Mouse (Mus musculus) cerebellum, postnatal 36 days (tissue): ENCODE measurements around the gene Primpol.
A peak's percentile ranks its signal among the peaks of the same experiment; 100 is the strongest.

Source experiments
- DNase-seq, 2 experiments: peaks; one replicate each; pipeline ENCODE4 v3.0.0; 2021 to 2022; ENCODE audit warnings: mixed read lengths in 2 of 2

Primpol gene

DNA sequence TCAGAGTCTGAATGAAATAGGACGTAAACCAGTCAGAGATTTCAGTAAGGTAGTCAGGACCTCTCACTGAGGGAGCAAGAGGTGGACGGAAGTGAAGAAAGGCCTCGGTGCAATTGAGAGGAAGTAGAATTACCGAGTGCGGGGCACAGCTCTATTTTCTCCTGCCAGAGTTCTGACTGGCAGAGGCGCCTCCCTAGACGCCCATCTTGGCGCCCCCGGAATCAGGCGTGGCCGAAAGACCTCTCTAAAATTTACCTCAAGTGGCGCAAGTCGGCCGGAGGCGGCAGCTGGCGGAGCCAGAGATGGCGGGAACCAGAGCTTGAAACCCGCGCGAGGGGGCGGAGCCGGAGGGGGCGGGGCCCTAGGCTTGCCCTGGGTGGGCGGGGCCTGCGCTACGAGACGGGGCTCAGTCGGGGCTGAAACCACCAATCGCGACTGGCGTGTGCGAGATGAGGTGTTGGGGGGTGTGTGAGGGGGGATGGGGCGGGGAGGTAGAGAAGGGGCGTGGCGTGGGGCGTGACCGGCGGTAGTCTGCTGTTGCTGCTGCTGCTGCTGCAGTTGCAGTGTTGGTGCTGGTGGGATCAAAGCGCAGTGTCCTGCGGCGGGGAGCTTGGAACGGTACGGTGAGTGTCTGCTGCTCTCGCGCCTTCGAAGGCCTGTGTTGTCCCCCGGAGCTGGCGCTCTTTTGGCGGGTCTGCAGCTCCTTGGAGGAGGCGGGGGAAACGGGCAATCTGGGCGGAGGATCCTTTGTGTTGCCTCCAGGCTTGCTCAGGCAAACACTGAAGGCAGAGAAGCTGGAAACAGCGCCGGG, at the start of gene Primpol, which contains the start of gene Casp3:
Primpol (minus strand) TSS at position 334 of the 811 bp plus-strand sequence.
Casp3 (plus strand) TSS at position 413 of the 811 bp plus-strand sequence.
- peak; percentile 89 to 96 for DNase-seq

- no peak for DNase-seq
Observed at GRCm38 (mm10) chr8:46655919-46656318, 38.9 kb upstream of the Primpol start.

DNA sequence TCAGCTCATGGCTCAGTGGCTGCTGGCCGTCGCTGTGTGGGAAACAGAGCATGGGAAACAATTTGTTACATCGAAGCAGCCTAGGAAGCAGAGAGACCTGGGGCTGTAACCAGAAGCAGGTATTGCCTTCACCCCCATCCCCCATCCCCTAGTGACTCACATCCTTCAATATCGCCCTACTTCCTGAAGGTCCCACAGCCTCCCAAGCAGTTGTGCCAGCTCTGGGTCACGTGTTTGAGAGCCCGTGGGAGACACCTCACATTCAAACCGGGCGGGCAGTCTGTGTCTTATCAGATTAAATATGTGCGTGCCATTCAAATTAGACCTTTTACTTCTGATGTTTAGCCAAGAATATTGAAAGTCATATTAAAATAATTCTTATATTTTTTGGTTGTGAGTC, 34.9 kb upstream of the Primpol start:
- DNase-seq, result no peak

GRCm38 (mm10) chr8:46648421-46648820, 31.4 kb upstream of the Primpol start:
- no peak for DNase-seq

GRCm38 (mm10) chr8:46641272-46641671, 24.3 kb upstream of the Primpol start:
- no peak for DNase-seq

DNA sequence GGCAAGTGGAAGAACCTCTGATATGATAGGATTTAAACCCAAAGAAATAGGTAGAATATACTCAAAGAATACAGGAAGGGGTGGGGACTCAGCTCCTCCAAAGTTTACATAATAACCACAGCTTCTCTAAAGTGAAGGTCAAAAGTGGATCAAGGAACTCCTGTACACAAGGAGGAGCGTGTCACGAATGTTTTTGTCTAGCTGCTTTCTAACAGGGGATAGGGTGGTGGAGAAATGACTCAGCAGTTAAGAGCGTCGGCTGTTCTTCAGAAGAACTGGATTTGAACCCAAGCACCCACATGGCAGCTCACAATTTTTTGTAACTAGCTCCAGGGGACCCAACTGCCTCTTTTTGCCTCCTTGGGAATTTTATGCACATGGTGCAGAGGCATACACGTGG, 22.8 kb upstream of the Primpol start:
- no peak for DNase-seq

- DNase-seq, result peak; percentile 44
Observed at GRCm38 (mm10) chr8:46639010-46639571, 22.1 kb upstream of the Primpol start.

- DNase-seq, result no peak
Observed at GRCm38 (mm10) chr8:46630932-46631331, 13.9 kb upstream of the Primpol start.

- DNase-seq, result no peak
Observed at GRCm38 (mm10) chr8:46630422-46630821, 13.4 kb upstream of the Primpol start.

DNA sequence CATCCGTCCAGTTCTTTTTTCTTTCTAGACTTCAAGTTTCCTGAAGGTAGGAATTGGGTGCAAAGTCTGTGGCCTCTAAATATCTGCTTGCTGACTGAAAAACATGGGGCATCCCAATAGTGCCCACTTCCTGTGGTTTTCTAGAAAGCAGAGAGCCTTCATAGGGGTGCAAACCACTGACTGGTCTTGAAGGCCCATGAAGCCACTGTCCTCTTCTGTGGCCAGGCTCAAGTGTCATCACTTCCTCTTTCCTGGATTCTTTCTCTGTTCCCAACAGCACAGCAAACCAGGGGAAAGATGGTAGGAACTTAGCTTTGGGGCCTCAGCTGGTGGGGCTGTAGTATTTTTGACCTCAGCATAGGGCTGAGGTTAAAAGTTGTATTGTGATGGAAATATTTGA, 11.6 kb upstream of the Primpol start:
- DNase-seq, result no peak

DNA sequence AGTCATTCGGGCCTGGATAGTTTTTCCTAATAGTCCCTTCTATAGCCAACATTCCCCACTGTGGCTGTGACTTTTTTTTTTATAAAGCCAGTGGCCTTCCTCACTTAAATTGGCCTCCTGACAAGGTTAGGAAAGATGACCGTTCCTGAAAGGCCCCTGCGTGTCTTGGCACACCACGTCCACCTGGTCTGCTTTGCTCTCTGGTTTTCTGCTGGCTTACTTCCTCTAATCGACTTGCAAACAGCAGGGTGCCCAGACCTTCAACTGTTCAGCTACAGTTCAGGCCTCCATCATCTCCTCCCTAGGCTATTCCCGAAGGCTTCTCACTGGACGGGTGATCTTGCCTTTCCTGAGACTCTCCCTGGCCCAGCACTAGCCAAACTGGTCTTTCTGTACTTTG, 10.9 kb upstream of the Primpol start:
- peak in 1 of 2 experiments; percentile 11 for DNase-seq

- no peak for DNase-seq
Observed at GRCm38 (mm10) chr8:46626642-46627041, 9.6 kb upstream of the Primpol start.

- DNase-seq, result no peak
Observed at GRCm38 (mm10) chr8:46625166-46625565, 8.2 kb upstream of the Primpol start.

DNA sequence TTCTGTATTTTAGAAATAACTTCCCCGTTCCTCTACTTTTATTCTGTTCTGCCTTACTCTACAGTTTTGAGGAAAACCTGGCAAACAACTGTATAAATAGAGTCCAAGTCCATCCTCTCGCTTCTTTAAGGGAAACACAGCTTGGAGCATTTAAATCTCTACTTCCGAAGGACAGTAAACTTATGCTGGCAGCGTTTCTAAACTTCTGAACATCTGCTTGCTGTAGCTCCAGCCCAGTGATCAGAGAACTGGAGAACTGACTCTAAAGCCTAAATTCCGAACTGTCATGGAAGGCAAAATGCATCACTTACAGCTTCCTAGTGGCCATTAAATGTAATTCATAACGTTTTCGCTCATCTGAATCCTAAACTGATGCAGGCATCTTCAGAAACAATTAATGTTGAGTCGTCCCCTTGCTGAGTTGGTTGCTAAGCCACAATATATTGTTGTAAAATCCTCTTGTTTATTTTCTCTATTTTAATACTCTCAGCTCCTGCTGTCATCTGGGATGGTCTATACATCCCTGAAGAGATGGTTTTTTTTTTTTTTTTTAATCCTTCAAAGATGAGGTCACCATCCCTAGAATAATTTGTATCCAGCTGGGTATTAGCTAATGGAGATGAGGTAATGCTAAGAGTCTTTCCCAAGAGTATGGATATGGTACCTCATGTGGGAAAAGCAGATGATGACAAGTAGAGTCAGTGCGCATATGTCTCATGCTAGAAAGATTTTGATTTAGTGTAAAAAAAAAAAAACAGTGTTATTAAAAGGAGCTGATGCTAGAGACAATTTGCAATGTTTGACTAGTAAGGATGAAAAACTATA, 5.6 kb upstream of the Primpol start:
- no peak for DNase-seq

DNA sequence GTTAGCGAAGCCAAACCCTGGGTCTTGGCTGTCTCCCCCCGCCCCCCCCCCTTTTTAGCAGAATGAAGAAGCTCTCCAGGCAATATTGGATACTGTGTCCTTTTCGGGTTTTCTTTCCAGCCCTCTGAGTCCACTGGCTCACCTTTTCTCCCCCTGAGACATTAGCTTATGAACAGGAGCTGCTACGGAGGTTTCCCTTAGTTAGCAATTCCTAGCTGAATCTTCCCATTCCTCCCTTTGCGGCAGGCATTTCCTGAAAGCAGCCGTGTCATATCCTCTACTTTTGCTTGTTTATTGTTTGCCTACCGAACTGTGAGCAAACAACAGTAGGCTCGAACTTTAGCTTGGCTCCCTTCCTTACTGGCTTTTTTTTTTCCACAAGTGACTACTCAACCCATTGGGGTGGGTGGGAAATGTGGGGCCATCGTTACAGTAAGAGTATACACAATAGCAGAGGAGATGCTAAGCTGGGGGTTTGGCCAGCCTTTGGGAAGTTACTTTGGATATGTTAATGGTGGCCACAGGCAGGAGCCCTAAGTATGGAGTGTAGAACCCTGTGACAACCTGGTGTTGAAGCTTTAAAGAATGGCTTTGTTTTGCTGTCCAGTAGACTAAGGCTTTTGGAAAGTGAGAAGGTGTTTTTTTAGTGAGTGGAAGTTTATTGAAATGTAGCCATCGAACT, 1.8 kb upstream of the Primpol start:
- DNase-seq, result no peak

GRCm38 (mm10) chr8:46617690-46618620, 943 bp upstream of the Primpol start:
- no peak for DNase-seq

- no peak for DNase-seq
Observed at GRCm38 (mm10) chr8:46615936-46616335, 1.1 kb downstream of the Primpol start.

- DNase-seq, result no peak
Observed at GRCm38 (mm10) chr8:46613377-46613776, 3.6 kb downstream of the Primpol start.

GRCm38 (mm10) chr8:46612913-46613312, 4.1 kb downstream of the Primpol start:
- no peak for DNase-seq

GRCm38 (mm10) chr8:46611557-46611956, 5.5 kb downstream of the Primpol start:
- no peak for DNase-seq

DNA sequence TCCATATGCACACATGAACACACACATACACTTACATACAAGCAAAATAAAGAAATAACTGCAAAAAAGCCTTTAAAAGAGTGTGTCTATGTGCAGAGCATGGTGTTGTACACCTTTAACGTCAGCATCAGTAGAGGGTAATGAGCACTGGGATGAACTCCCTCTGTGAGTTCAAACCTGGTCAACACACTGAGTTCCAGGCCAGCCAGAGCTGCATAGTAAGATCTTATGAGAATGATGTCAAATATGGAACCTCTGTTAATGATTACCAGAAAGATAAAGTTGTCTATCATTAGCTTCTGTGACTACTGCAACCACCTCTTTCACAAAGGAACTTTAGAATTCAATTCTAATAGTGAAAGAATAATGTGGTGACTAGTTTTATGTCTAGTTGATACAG, 10.1 kb downstream of the Primpol start:
- DNase-seq, result no peak

DNA sequence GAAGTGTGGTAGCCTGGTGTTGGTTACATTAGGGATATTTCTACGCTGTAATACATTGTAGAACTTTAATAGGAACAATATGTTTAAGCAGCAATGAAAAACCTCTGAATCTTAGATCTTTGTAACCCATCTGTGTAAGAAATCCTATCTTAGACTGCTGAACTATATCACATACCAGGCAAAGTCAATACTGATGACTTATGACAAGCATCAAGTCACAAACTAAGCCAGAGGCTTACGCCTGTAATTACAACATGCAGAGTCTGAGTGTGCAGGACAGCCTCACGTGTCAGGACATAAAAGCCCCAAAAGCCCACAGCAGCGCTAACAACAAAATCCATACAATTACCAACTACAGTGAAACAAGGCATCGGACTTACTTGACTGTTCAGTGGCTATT, 13.4 kb downstream of the Primpol start:
- DNase-seq, result no peak
